Mouse (Mus musculus) testis, adult 10 weeks (tissue): ENCODE results near the gene Cmtm6. TPM values are rescaled to one million over a fixed set of nuclear protein-coding genes. Genes with fewer than 3 reads are reported as not detected.

ENCODE experiments used
- polyA plus RNA-seq: library from polyadenylated mRNA; stranded (reverse); fragments of 350-450 nt; fragmentation: Illumina TruSeq; extraction: RNeasy Lipid Tissue Mini Kit (QIAGEN cat#74804); gene quantifications from one replicate; pipeline ENCODE4 v1.2.3, GENCODE M21; 2014; ENCODE audit warnings: low read depth, low replicate concordance

Gene Cmtm6
- polyA plus RNA-seq: 27.8 TPM

GRCm38 (mm10) chr9:114731011-114731755 lies at the start of gene Cmtm6:
Gene Cmtm6, plus strand, starts transcription at chr9:114731116.

GRCm38 (mm10) chr9:114688252-114688952 lies 42.5 kb upstream of the Cmtm6 start, which contains the start of gene Dync1li1:
Gene Dync1li1, plus strand, starts transcription at chr9:114688790.

GRCm38 (mm10) chr9:114781526-114782212 lies 50.8 kb downstream of the Cmtm6 start, which contains the start of gene Cmtm7:
Gene Cmtm7, minus strand, starts transcription at chr9:114781856.

Other genes with a start within 250 kb of the Cmtm6 start
- gene Ccr4, start 226.2 kb upstream of the Cmtm6 start, polyA plus RNA-seq: 0.57 TPM
- not detected for gene C130032M10Rik, start 215.4 kb upstream of the Cmtm6 start, polyA plus RNA-seq
- 0.97 TPM for gene Trim71, start 166.7 kb upstream of the Cmtm6 start, polyA plus RNA-seq
- 58.6 TPM for gene Cnot10, start 90.9 kb upstream of the Cmtm6 start, polyA plus RNA-seq
- 11.5 TPM for gene Dync1li1, start 42.3 kb upstream of the Cmtm6 start, polyA plus RNA-seq
- gene Cmtm7, start 50.7 kb downstream of the Cmtm6 start, polyA plus RNA-seq: 0.70 TPM
- gene Cmtm8, start 113.0 kb downstream of the Cmtm6 start, polyA plus RNA-seq: 0.88 TPM
- 4.8 TPM for gene Gpd1l, start 202.9 kb downstream of the Cmtm6 start, polyA plus RNA-seq
- gene Osbpl10, start 247.5 kb downstream of the Cmtm6 start, polyA plus RNA-seq: 5.2 TPM